Mouse (Mus musculus) cerebral cortex, adult 2 months (tissue): Measurements from ENCODE around the gene Gm28035.

Experiments used
- WGBS: fragments of 180-500 bp; shearing (Covaris S2); methylation state at CpG from one replicate; pipeline ENCODE4 v1.1.7; 2018; 5-methylcytosine and 5-hydroxymethylcytosine counted together

Gm28035 gene

GRCm38 (mm10) chr2:30240267-30240666 is at the start of gene Gm28035:
Gm28035 (plus strand) TSS chr2:30240567.
- 59% methylated on average over 2 of the region's 2 CpGs for WGBS

- 85% methylated on average over 12 of the region's 12 CpGs for WGBS
Measured at GRCm38 (mm10) chr2:30191790-30192580, 48.4 kb upstream of the Gm28035 start.

GRCm38 (mm10) chr2:30194656-30195055 is 45.7 kb upstream of the Gm28035 start:
- 67% methylated on average over 3 of the region's 3 CpGs for WGBS

GRCm38 (mm10) chr2:30198021-30198420 is 42.3 kb upstream of the Gm28035 start:
- 82% methylated on average over 4 of the region's 4 CpGs for WGBS

GRCm38 (mm10) chr2:30199984-30200383 is 40.4 kb upstream of the Gm28035 start:
- 90% methylated on average over 1 of the region's 1 CpGs for WGBS

GRCm38 (mm10) chr2:30200388-30200925 is 39.9 kb upstream of the Gm28035 start:
- 84% methylated on average over 5 of the region's 5 CpGs for WGBS

- WGBS, result 78% methylated on average over 7 of the region's 7 CpGs
Measured at GRCm38 (mm10) chr2:30203439-30203838, 36.9 kb upstream of the Gm28035 start.

GRCm38 (mm10) chr2:30205255-30205628 is 35.1 kb upstream of the Gm28035 start:
- WGBS, result under 1% methylated on average over 13 of the region's 13 CpGs

- WGBS, result under 1% methylated on average over 44 of the region's 44 CpGs
Measured at GRCm38 (mm10) chr2:30205629-30206357, 34.6 kb upstream of the Gm28035 start, which contains the start of gene Kyat1. Kyat1 (minus strand) TSS chr2:30205847.

- 86% methylated on average over 4 of the region's 4 CpGs for WGBS
Measured at GRCm38 (mm10) chr2:30207401-30207800, 33.0 kb upstream of the Gm28035 start.

- WGBS, result 83% methylated on average over 5 of the region's 5 CpGs
Measured at GRCm38 (mm10) chr2:30207886-30208285, 32.5 kb upstream of the Gm28035 start.

- WGBS, result 76% methylated on average over 6 of the region's 6 CpGs
Measured at GRCm38 (mm10) chr2:30211408-30212168, 28.8 kb upstream of the Gm28035 start.

- 87% methylated on average over 4 of the region's 4 CpGs for WGBS
Measured at GRCm38 (mm10) chr2:30212169-30212545, 28.2 kb upstream of the Gm28035 start.

- 75% methylated on average over 1 of the region's 1 CpGs for WGBS
Measured at GRCm38 (mm10) chr2:30212951-30213350, 27.4 kb upstream of the Gm28035 start.

- WGBS, result 85% methylated on average over 3 of the region's 3 CpGs
Measured at GRCm38 (mm10) chr2:30214745-30215144, 25.6 kb upstream of the Gm28035 start.

GRCm38 (mm10) chr2:30215493-30215892 is 24.9 kb upstream of the Gm28035 start:
- 83% methylated on average over 6 of the region's 6 CpGs for WGBS

GRCm38 (mm10) chr2:30216293-30216692 is 24.1 kb upstream of the Gm28035 start:
- 92% methylated on average over 5 of the region's 5 CpGs for WGBS

- WGBS, result 82% methylated on average over 5 of the region's 5 CpGs
Measured at GRCm38 (mm10) chr2:30235593-30235992, 4.8 kb upstream of the Gm28035 start.

- WGBS, result 3% methylated on average over 18 of the region's 18 CpGs
Measured at GRCm38 (mm10) chr2:30236426-30237198, 3.8 kb upstream of the Gm28035 start.

- 1% methylated on average over 67 of the region's 67 CpGs for WGBS
Measured at GRCm38 (mm10) chr2:30237199-30237880, 3.0 kb upstream of the Gm28035 start, which contains the start of gene Lrrc8a. Lrrc8a (plus strand) TSS chr2:30237715.
